Mouse (Mus musculus): Measurements from ENCODE around the gene Tut1. TPM values are rescaled to one million over a fixed set of nuclear protein-coding genes. Genes with fewer than 3 reads are reported as not detected.

Tut1 gene
- polyA plus RNA-seq, 2 experiments, result 27.6 to 28.6 TPM

DNA sequence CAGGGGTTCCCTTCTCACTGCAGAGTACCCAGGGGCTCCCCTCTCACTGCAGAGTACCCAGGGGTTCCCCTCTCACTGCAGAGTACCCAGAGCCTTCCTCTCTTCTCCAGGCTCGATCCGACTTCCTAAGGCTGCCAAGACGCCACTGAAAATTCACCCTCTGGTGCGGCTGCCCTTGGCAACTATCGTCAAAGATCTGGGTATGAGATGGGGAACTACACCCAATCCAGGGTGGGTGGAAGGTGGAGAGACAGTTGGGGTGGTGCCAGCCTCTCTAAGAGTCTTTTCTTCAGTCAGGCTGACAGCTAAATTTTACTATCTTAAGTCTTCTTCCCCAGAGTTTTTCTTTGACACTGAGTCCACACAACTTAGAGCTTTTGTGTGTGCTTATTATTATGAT is 3.5 kb upstream of the Tut1 start:
- Histone ChIP-seq H3K4me3 (replicated peaks; ENCODE audit: low read length) (no peak overlapping the region), H3K9ac (ENCODE audit: low read depth, low read length, severe bottlenecking) (no peak overlapping the region), H3K27me3 (ENCODE audit: control insufficient read depth, insufficient read depth, low read length) (no peaks in the 10 kb centered on the region), H3K4me2 (replicated peaks; ENCODE audit: low read depth, low read length, severe bottlenecking) (no peak overlapping the region), H3K36me3 (ENCODE audit: control insufficient read depth, insufficient read depth, low read length) (peaks cover 71% of the 10 kb centered on the region), H3K27ac (replicated peaks; ENCODE audit: low read depth, low read length) (no peak overlapping the region), H3K9me3 (ENCODE audit: control insufficient read depth, low read length) (no peaks in the 10 kb centered on the region), H3K4me1 (ENCODE audit: control insufficient read depth, insufficient read depth, low read length) (peaks cover 8% of the 10 kb centered on the region)
- TF ChIP-seq POLR2A (IDR thresholded peaks at IDR 0.05; ENCODE audit: borderline replicate concordance, extremely low read depth, insufficient read depth, insufficient read length), result no peak
- ATAC-seq (ENCODE audit: low FRiP score, low read depth), result no peak
- no peak for DNase-seq (ENCODE audit: low spot score)
- WGBS, result 91% methylated on average over 5 of the region's 5 CpGs

DNA sequence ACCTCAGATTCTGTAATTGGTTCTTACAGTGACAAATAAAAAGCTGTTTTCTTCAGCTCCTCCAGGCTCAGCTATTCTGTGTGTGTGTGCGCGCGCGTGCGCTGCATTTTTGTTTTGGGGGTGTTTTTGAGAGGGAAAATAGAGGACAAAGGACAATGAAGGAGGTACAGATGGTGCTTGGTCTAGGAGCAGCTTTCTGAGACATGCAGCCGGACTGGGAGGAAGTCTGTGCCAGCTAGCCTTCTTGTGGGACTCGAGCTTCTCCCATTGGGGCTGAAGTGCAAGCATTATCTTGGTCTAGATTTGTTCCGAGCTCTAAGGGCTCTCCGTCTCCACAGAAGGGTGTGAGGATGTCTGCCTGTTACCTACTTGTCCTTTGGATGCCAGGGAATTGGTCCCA is 1.4 kb upstream of the Tut1 start:
- WGBS, result 93% methylated on average over 9 of the region's 9 CpGs

DNA sequence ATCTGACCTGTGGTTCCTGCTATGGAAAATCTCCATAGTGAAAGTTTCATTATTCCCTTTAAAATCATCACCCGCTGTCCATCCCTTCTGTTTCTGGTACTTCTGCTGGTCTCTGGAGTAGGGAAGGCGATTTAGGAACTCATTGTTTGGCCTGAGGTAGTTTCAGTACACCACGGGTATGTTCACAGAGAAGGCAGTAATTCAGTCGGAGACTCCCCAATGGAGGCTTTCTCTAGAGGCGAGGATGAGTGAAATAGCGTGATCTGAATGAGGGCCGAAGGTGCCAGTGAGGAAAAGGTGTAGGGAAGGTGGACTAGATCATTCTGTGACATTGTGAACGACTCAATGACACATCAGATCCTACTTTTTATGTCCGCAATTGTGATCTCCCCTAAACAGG is 524 bp downstream of the Tut1 start:
- DNase-seq (ENCODE audit: low spot score) (no peak), ATAC-seq (ENCODE audit: low FRiP score, low read depth) (no peak)
- no peak for TF ChIP-seq POLR2A (IDR thresholded peaks at IDR 0.05; ENCODE audit: borderline replicate concordance, extremely low read depth, insufficient read depth, insufficient read length)
- Histone ChIP-seq H3K9ac (ENCODE audit: low read depth, low read length, severe bottlenecking) (peak overlapping the region; percentile 69), H3K27ac (replicated peaks; ENCODE audit: low read depth, low read length) (peak overlapping the region; percentile 71), H3K27me3 (ENCODE audit: control insufficient read depth, insufficient read depth, low read length) (no peaks in the 10 kb centered on the region), H3K4me1 (ENCODE audit: control insufficient read depth, insufficient read depth, low read length) (peaks cover 8% of the 10 kb centered on the region), H3K4me2 (replicated peaks; ENCODE audit: low read depth, low read length, severe bottlenecking) (peak overlapping the region; percentile 76), H3K4me3 (replicated peaks; ENCODE audit: low read length) (peak overlapping the region; percentile 68), H3K9me3 (ENCODE audit: control insufficient read depth, low read length) (no peaks in the 10 kb centered on the region), H3K36me3 (ENCODE audit: control insufficient read depth, insufficient read depth, low read length) (peaks cover 68% of the 10 kb centered on the region)
- 9% methylated on average over 9 of the region's 9 CpGs for WGBS

More for the DNA sequence above, 1.4 kb upstream of the Tut1 start:
- no peak for ATAC-seq (ENCODE audit: low FRiP score, low read depth)
- DNase-seq (ENCODE audit: low spot score), result no peak
- Histone ChIP-seq H3K9ac (ENCODE audit: low read depth, low read length, severe bottlenecking) (peak overlapping the region; percentile 25; the same call in 1 of the 2 replicates), H3K9me3 (ENCODE audit: control insufficient read depth, low read length) (no peaks in the 10 kb centered on the region), H3K4me3 (replicated peaks; ENCODE audit: low read length) (no peak overlapping the region), H3K27ac (replicated peaks; ENCODE audit: low read depth, low read length) (peak overlapping the region; percentile 55; the same call in 1 of the 2 replicates), H3K4me2 (replicated peaks; ENCODE audit: low read depth, low read length, severe bottlenecking) (no peak overlapping the region), H3K27me3 (ENCODE audit: control insufficient read depth, insufficient read depth, low read length) (no peaks in the 10 kb centered on the region), H3K36me3 (ENCODE audit: control insufficient read depth, insufficient read depth, low read length) (peaks cover 69% of the 10 kb centered on the region), H3K4me1 (ENCODE audit: control insufficient read depth, insufficient read depth, low read length) (peaks cover 8% of the 10 kb centered on the region)
- TF ChIP-seq POLR2A (IDR thresholded peaks at IDR 0.05; ENCODE audit: borderline replicate concordance, extremely low read depth, insufficient read depth, insufficient read length), result no peak

DNA sequence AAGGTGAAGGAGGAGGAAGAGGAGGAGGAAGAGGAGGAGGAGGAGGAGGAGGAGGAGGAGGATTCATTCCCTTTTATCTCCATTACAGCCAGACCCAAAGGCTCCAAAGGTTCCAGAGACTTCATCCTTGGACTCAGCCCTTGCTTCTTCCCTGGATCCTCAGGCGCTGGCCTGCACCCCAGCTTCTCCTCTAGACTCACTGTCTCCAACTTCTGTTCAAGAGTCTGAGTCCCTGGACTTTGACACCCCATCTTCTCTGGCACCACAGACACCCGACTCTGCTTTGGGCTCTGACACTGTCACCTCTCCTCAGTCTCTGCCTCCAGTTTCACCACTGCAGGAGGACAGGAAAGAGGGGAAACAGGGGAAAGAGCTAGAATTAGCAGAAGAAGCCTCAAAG is 8.6 kb downstream of the Tut1 start:
- Histone ChIP-seq H3K36me3 (ENCODE audit: control insufficient read depth, insufficient read depth, low read length) (peaks cover 86% of the 10 kb centered on the region), H3K9me3 (ENCODE audit: control insufficient read depth, low read length) (no peaks in the 10 kb centered on the region), H3K4me2 (replicated peaks; ENCODE audit: low read depth, low read length, severe bottlenecking) (no peak overlapping the region), H3K27ac (replicated peaks; ENCODE audit: low read depth, low read length) (no peak overlapping the region), H3K27me3 (ENCODE audit: control insufficient read depth, insufficient read depth, low read length) (no peaks in the 10 kb centered on the region), H3K4me3 (replicated peaks; ENCODE audit: low read length) (no peak overlapping the region), H3K9ac (ENCODE audit: low read depth, low read length, severe bottlenecking) (no peak overlapping the region), H3K4me1 (ENCODE audit: control insufficient read depth, insufficient read depth, low read length) (peaks cover 10% of the 10 kb centered on the region; the same call in 1 of the 2 replicates)
- no peak for ATAC-seq (ENCODE audit: low FRiP score, low read depth)
- no peak for DNase-seq (ENCODE audit: low spot score)
- no peak for TF ChIP-seq POLR2A (IDR thresholded peaks at IDR 0.05; ENCODE audit: borderline replicate concordance, extremely low read depth, insufficient read depth, insufficient read length)
- 88% methylated on average over 2 of the region's 2 CpGs for WGBS

DNA sequence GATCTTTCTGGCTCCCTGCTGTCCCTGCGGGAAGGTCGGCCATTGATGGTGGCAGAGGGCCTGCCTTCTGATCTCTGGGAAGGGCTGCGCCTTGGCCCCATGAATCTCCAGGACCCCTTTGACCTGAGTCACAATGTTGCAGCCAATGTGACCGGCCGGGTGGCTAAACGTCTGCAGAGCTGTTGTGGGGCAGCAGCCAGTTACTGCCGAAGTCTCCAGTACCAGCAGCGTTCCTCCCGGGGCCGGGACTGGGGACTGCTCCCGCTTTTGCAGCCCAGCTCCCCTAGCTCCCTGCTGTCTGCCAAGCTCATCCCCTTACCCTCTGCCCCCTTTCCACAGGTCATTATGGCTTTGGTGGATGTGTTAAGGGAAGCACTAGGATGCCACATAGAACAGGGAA is 11.4 kb downstream of the Tut1 start:
- no peak overlapping the region for H3K4me2 ChIP-seq (replicated peaks; ENCODE audit: low read depth, low read length, severe bottlenecking)
- no peak overlapping the region for H3K27ac ChIP-seq (replicated peaks; ENCODE audit: low read depth, low read length)
- H3K4me1 ChIP-seq (ENCODE audit: control insufficient read depth, insufficient read depth, low read length), result peaks cover 19% of the 10 kb centered on the region; the same call in 1 of the 2 replicates
- DNase-seq (ENCODE audit: low spot score) (no peak), ATAC-seq (ENCODE audit: low FRiP score, low read depth) (no peak)
- H3K36me3 ChIP-seq (ENCODE audit: control insufficient read depth, insufficient read depth, low read length), result peaks cover 76% of the 10 kb centered on the region
- 89% methylated on average over 11 of the region's 11 CpGs for WGBS
- TF ChIP-seq POLR2A (IDR thresholded peaks at IDR 0.05; ENCODE audit: borderline replicate concordance, extremely low read depth, insufficient read depth, insufficient read length), result no peak
- peak overlapping the region; percentile 97; the same call in 1 of the 2 replicates for H3K9ac ChIP-seq (ENCODE audit: low read depth, low read length, severe bottlenecking)
- H3K9me3 ChIP-seq (ENCODE audit: control insufficient read depth, low read length), result no peaks in the 10 kb centered on the region
- H3K27me3 ChIP-seq (ENCODE audit: control insufficient read depth, insufficient read depth, low read length), result no peaks in the 10 kb centered on the region
- peak overlapping the region; percentile 2; the same call in 1 of the 2 replicates for H3K4me3 ChIP-seq (replicated peaks; ENCODE audit: low read length)
